21 mouse cellular contexts compared by ENCODE assay signal in genomic region chr19:15855379-15855778, GRCm38 (mm10).
A peak's percentile ranks its signal among the peaks of the same experiment; 100 is the strongest.
DNase-seq lines count a peak whose midpoint lies in the region; ATAC-seq and TF ChIP-seq lines count a peak whose summit lies in the region.
"Had no signal": no experiment of that assay in that cellular context is flagged by ENCODE, and none has a peak within 500 bp of the region (broad histone marks: within the 10 kb centered on the region; RNA-seq: fewer than 3 reads in every experiment).

No protein-coding gene starts in this region.

- no peak for TF ChIP-seq CTCF in thymus, adult 2 months (IDR thresholded peaks at IDR 0.05; ENCODE audit: borderline replicate concordance, control insufficient read depth, extremely low read depth, insufficient read depth, low read length, poor library complexity)

- H3K27ac ChIP-seq in heart, embryonic 12.5 days (ENCODE audit: poor library complexity, severe bottlenecking), result no peak overlapping the region
- no peak overlapping the region for H3K27ac ChIP-seq in thymus, adult 2 months (ENCODE audit: control insufficient read depth, insufficient read depth, low read length)

- peak; percentile 13 for DNase-seq in heart, adult 11 months
- DNase-seq in thymus, adult 2 months, result no peak
- no peak for DNase-seq in cerebellum, postnatal 4 days (ENCODE audit: low spot score in 2 of 2)
- DNase-seq: adrenal gland, adult 2 months; adrenal gland, adult 8-10 months; adrenal gland, postnatal 10 days; adrenal gland, postnatal 14 days; adrenal gland, postnatal 25 days; adrenal gland, postnatal 36 days; B cell, adult 2 months; cerebellum, adult 11 months; cerebellum, adult 11-12 months; cerebellum, adult 18-20 months had no signal

- H3K36me3 ChIP-seq in heart, embryonic 12.5 days, result no peaks in the 10 kb centered on the region
- no peaks in the 10 kb centered on the region for H3K36me3 ChIP-seq in thymus, adult 2 months (ENCODE audit: control insufficient read depth, insufficient read depth, low read length)
- H3K36me3 ChIP-seq: G1E had no signal

- WGBS in heart, embryonic 12.5 days, result 74% methylated on average over 5 of the region's 5 CpGs
- WGBS in thymus, adult 2 months, result 80% methylated on average over 5 of the region's 5 CpGs

- no peak for ATAC-seq in heart, embryonic 12.5 days (ENCODE audit: insufficient number of reproducible peaks, low FRiP score)
- ATAC-seq in granulocyte monocyte progenitor cell, adult 5-6 weeks (replicated peaks; ENCODE audit: poor library complexity, severe bottlenecking), result peak; percentile 56; the same call in 1 of the 2 replicates
- ATAC-seq in megakaryocyte progenitor cell, adult 5-6 weeks (replicated peaks; ENCODE audit: poor library complexity), result peak; percentile 77
- ATAC-seq: activated CD4-positive, CD25-positive, alpha-beta regulatory T cell, adult 4 months; CD4-positive, CD25-positive, alpha-beta regulatory T cell, adult 4 months; Patski had no signal

- no peaks in the 10 kb centered on the region for H3K4me1 ChIP-seq in heart, embryonic 12.5 days (replicated peaks)
- H3K4me1 ChIP-seq in thymus, adult 2 months (replicated peaks; ENCODE audit: control insufficient read depth, insufficient read depth, low read length), result no peaks in the 10 kb centered on the region

- H3K9me3 ChIP-seq in heart, embryonic 12.5 days (replicated peaks), result no peaks in the 10 kb centered on the region
- H3K9me3 ChIP-seq: G1E had no signal

- H3K9ac ChIP-seq in heart, embryonic 12.5 days, result no peak overlapping the region

- TF ChIP-seq POLR2A in thymus, adult 2 months (IDR thresholded peaks at IDR 0.05; ENCODE audit: control insufficient read depth, extremely low read depth, insufficient read depth, low read length, poor library complexity), result no peak

- no peak overlapping the region for H3K4me2 ChIP-seq in heart, embryonic 12.5 days

- H3K27me3 ChIP-seq in heart, embryonic 12.5 days (replicated peaks), result no peaks in the 10 kb centered on the region
- no peaks in the 10 kb centered on the region for H3K27me3 ChIP-seq in thymus, adult 2 months (ENCODE audit: control insufficient read depth, insufficient read depth, low read length)
- H3K27me3 ChIP-seq: CH12.LX had no signal

- H3K4me3 ChIP-seq in heart, embryonic 12.5 days, result no peak overlapping the region
- H3K4me3 ChIP-seq in thymus, adult 2 months (ENCODE audit: control insufficient read depth, insufficient read depth, low read length), result no peak overlapping the region
